Mouse (Mus musculus) Muller cell, postnatal 12 days (primary cell): ENCODE results near the gene Aox1.

Experiments
- DNase-seq: peaks from one replicate; pipeline ENCODE4 v3.0.0-alpha.2; 2015; ENCODE audit errors: inconsistent ontology term

Gene Aox1

DNA sequence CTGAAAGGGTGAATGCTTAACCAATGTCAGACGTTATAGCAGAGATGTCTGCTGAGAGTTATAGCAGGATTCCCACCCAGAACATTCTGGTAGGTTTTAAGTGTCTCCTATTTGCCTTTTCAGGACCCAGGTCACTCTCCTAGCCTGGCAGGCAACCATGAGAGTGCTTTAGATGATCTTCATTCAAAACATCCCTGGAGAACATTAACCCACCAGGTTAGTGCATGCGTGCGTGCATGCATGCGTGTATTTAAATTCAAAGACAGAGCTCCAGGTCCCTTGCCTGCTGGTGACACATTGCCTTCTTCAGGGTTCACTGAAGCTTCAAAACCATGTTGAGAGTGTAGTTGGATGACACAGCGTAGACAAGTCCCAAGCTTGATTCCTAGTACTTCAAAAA, 35.4 kb downstream of the Aox1 start:
- no peak for DNase-seq

DNA sequence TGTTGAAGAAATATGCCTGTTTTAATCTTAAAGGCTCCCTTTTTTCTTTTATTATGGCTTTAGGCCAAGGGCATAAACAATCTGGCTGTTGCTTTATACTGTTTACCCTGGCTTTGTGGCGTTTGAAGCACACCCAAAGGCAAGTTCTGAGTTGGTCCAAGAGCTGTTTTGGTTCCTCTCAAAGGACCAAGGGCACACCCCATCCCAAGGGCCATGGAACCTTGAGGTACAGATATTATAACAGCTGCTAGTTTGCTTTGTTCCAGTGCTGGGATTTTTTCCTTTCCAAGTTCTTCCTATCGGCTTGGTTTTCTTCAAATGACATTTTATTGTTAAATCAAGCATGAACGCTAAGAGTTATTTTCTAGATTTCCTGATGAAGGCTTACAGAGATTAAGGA, 35.9 kb downstream of the Aox1 start:
- no peak for DNase-seq

- DNase-seq, result no peak
Measured at GRCm38 (mm10) chr1:58069181-58069580, 39.5 kb downstream of the Aox1 start.

DNA sequence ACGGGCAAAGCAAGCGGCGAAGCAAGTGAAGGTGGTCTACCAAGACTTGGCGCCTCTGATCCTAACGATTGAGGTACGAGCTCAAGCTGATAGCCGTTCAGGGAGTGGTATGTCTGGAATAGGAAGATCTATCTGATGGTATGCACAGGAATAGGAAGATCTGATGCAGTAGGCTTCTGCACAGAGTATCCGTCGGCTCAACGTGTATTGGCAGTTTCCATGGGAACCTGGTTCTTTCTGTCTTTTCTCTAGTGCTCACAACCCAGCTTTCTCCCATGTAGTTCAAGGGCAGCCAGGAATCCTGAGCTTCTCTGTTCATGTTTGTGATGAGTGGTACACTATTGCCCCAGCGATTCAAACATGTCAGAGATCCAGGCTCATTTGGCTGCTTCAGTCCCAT, 40.4 kb downstream of the Aox1 start:
- no peak for DNase-seq

- no peak for DNase-seq
Measured at GRCm38 (mm10) chr1:58071006-58071405, 41.3 kb downstream of the Aox1 start.

DNA sequence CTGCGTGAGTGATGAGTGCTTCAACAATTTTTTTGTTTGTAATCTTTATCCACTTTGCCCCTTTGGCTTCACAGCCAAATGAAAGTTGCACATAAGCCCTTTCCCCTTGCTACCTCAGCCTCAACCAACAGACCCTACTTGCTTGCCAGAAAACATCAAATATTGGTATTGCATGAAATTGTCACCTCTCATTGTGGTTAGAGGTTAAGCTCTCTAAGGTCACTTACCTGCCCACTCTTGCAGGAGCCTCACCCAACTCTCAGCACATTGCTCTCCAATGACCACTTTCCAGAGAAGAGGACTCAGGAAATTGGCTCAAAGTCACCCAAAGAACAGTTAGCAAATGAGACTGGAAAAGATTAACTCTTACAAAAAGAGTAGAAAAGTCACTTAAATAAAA, 41.8 kb downstream of the Aox1 start:
- no peak for DNase-seq

DNA sequence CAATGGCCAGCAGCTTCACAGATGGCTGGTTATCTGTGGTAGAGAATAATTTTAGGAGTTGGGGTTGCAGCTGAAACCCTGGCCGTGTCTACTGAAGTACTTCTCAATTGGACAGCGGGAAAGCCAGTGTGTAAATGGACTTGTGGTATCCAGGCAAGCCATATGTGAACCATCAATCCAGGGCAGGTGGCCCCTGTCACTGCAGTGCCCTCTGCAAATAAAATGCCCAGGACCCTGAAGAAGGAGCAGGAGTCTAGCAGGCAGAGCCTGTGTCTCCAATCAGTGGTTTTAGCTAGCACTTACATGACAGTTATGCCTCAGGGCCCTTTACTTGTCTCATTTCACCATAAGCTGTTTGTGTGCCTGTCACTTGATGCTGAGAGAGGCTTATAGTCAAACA, 42.7 kb downstream of the Aox1 start:
- DNase-seq, result no peak

DNA sequence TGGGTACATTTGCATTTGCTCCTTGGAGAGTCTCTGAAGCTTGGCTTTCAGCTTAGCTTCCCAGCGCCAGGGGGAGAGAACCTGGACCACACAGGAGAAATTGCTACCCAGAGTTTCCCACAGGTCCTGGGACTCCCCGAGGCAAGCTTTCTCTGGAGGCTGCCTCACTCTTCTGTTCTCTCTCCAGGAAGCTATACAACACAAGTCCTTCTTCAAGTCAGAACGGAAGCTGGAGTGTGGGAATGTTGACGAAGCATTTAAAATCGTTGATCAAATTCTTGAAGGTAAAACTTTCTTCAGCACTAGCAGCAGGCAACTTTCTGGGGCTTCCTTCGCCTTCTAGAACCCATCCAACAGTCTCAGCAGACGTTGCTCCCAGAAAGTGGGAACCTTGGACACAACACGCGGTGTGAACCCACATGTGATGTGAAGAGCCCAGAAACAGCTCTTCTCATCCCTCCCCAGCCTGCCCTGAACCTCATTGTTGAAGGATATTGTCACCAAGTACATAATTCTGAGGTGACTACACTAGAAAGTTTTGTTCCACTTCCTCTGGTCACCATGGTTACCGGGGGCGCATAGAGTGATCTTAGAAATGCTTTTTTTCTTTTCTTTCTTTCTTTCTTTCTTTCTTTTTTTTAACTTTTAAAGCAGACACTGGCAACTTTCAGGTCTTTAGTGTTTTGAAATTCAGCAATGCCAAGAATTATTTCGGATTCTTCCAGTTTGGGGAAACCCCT, 43.4 kb downstream of the Aox1 start:
- DNase-seq, result peak; percentile 16

- DNase-seq, result no peak
Measured at GRCm38 (mm10) chr1:58074266-58074665, 44.5 kb downstream of the Aox1 start.

DNA sequence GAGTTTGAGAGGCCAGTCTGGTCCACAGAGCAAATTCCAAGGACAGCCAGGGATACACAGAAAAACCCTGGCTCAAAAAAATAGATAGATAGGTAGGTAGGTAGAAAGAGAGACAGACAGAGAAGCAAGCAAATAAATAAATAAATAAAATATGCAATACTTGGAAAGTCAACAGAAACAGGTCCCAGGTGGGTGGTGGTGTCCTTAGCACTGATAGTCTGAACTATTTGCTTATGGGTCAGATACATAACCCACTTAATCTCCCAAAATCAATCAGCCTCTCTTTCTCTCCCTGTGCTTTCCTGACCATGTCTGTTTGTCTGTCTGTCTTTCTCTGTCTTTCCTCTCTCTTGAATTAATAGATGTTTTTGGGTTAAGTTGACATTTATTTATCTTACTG, 48.2 kb downstream of the Aox1 start:
- no peak for DNase-seq

DNA sequence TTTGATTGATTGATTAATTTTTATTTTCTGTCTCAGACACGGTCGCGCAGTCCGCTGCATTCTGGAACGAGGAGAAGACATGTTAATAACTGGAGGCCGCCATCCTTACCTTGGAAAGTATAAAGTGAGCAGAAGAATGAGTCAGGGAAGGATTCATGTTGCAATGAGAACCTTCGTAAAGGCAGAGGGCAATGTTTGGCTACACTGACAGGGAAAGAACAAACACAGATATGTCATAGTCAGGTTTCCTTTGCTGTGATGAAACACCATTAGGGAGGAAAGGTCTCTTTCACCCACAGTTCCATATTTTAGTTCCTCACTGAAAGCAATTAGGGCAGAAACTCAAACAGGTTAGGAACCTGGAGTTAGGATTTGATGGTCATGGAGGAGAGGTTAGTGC, 48.7 kb downstream of the Aox1 start:
- no peak for DNase-seq

DNA sequence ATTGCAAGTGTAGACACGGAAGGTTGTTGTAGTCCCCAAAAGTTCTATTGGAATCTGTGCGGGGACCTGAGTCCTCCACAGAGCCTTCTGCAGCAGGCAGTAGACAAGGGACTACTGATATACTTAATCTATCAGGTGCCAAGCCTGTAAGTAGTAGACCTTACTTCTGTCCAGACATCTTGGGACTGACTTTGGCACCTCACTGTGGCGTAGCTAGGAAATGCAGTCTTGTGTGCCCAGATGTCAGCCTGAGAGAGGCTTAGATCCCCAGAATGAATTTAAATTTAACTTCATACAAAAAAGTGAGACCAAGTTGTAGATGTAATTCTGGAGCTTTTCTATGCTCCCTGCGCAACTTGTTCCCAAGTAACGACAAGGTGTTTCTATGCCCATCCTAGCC, 50.0 kb downstream of the Aox1 start:
- DNase-seq, result no peak

DNA sequence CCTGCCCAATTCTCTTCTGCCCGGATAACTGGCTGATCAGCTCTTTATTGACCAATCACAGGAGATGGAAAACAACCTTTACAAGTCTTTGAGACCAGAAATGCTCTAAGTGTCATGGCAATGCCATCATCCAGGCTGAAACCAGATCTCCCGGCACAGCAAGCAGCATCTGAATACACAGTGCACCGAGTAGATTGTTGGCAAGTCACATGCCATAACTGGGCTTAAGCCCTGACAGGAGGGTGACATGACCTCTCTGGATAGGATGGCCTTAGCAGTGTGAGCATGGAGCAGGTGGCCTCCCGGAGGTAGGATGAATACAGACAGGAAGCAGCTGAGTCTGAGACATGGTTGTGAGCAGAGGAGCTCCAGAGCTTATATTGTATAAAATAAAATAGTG, 50.7 kb downstream of the Aox1 start:
- no peak for DNase-seq

- peak; percentile 6 for DNase-seq
Measured at GRCm38 (mm10) chr1:58081356-58081755, 51.6 kb downstream of the Aox1 start.

GRCm38 (mm10) chr1:58089316-58089715, 59.6 kb downstream of the Aox1 start:
- no peak for DNase-seq

DNA sequence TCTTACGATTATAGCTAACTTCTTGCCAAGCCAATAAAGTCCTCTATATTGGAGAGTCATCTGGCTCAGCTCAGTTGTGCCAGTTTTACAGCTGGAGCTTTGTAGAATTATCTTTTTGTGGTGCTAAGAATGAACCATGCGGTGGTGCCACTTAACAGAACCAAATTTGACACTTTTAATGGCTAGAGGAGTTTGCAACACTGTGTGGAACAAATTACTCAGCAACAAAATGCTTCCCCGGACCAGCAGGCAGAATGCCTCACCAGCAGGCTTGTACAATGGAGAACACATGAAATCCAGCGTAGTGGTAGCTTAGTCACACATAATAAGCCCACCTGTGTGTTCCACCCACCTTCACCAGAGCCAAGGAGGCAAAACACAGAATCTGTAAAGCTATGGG, 60.5 kb downstream of the Aox1 start:
- DNase-seq, result no peak

DNA sequence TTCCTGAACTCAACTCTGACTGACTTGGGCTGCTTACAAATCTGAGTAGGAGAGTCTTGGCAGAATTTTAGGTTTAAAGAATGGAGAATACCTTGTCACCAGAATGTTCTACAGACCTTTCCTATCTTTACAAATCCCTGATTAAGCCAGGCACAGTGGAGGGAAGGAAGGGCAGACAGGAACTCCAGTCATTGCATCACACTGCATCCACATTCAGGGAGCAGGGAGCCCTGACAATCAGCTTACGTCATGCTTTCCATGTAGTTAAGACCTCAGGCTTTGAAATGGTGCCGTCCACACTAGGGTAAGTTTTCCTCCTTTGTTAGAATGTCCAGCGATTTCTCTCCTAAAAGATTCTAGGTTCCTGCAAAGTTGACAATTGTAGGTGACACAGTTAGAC, 61.5 kb downstream of the Aox1 start:
- no peak for DNase-seq

GRCm38 (mm10) chr1:58091992-58092560, 62.3 kb downstream of the Aox1 start:
- DNase-seq, result no peak

- DNase-seq, result no peak
Measured at GRCm38 (mm10) chr1:58097338-58097737, 67.6 kb downstream of the Aox1 start.

DNA sequence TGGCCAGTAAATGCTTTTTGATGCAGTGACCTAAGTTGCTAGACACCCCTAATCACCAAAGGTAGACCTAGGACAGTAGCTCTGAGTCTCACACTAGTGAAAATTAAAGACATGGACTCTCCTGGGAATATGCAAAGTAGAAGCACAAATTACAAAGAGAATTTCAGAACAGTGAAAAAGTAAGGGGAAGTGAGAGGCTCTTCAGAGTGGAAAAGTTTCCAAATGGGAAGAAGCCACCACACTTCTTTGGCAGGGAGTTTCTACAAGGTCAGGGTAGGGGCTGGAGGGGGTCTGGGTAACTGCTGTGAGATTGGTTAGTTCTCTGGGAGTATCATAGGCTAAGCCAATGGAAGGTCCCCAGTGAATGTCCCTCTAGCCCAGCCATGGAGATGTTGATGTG, 69.4 kb downstream of the Aox1 start:
- DNase-seq, result no peak

- peak; percentile 71 for DNase-seq
Measured at GRCm38 (mm10) chr1:58101531-58102146, 71.9 kb downstream of the Aox1 start.

DNA sequence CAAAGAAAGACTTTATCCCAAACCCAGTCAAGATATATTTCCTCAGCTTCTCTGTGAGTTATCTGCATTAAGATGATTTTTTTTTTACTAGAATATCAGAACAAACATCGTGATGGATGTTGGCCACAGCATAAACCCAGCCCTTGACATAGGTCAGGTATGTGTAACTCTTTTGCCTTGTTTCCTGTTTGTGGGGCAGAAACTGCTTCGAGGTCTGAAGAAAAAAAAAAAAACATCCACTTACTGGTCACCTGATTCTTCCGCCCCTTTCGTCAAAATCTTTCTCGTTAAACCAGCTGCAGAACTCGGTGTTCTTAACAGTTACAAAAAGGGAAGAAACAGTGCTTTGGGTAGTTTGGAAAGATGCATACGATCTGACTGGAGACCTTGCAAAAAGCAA, 72.8 kb downstream of the Aox1 start:
- DNase-seq, result no peak

DNA sequence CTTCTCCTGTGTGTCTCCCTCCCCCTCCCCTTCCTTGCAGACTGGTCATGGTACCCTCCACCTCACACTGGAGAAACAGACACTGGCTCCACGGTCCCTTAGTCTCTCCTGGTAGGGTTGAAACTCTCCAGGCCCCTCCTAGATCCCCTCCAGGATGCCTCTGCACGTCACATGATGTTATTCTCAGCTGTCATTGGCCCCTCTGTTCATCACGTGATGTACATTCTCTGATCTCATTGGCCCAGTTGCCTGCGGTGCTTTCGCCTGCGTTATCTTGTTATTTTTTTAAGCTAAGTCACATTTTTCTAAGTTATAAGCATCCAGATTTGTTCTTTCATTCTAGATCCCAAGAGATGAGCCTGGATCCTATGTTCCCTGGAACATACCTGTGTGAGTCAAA, 76.0 kb downstream of the Aox1 start:
- DNase-seq, result no peak
